Mouse (Mus musculus) G1E (cell line): ENCODE results near the gene Kcnn3.

Experiments
- CTCF ChIP-seq: IDR thresholded peaks from 2 replicates; pipeline ENCODE4 v1.5.1; 2012; ENCODE audit warnings: low read depth, low read length, inconsistent platforms, mixed read lengths
- GATA1 ChIP-seq: IDR thresholded peaks from 2 replicates; pipeline ENCODE4 v1.6.1; 2012; ENCODE audit warnings: borderline replicate concordance, low read length, inconsistent platforms, mixed read lengths
- TAL1 ChIP-seq: conservative IDR thresholded peaks from 2 replicates; pipeline ENCODE4 v1.6.1; 2012; ENCODE audit warnings: low read depth, low read length, inconsistent platforms, mixed read lengths

DNA sequence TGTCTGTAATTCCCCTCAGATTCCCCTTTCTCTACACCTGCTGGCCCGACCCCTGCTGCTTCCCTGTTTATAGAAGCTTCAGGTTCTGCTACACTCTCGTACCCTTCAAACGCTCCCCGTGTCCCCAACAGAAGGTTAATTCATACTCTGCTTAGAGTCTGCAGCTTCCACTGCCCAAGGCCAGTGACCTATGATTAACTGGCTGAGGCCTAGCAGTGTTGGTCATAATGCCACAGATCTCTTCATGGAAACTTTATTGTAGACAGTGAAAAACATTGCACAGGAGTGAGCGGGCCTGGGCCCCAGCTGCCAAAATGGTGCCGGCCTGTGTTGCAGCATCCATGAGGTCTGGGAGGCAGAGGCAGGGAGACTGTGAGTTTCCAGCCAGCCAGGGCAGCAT is 104.0 kb downstream of the Kcnn3 start:
- TF ChIP-seq CTCF, result no peak
- TF ChIP-seq GATA1, result no peak
- TF ChIP-seq TAL1, result no peak
